Mouse (Mus musculus) intestine, postnatal 0 days (tissue): ENCODE data around the gene Zfp511. TPM values are rescaled to one million over a fixed set of nuclear protein-coding genes. Genes with fewer than 3 reads are reported as not detected.

ENCODE experiments used
- ATAC-seq: fragments of 200-750 bp; cut with Nextera tagmentation; 2 replicates; pipeline ENCODE4 v1.8.0; 2017; ENCODE audit warnings: mild to moderate bottlenecking, moderate TSS enrichment, moderate library complexity
- H3K27ac ChIP-seq: fragments of 300-500 bp; sonication (generic); 2 replicates; pipeline ENCODE4 v1.5.1; 2014; ENCODE audit warnings: mild to moderate bottlenecking, low read depth, low read length, moderate library complexity
- H3K27me3 ChIP-seq: fragments of 300-500 bp; sonication (generic); replicated peaks from 2 replicates; pipeline ENCODE4 v1.6.1; 2014; ENCODE audit warnings: low read length, mixed read lengths; ENCODE audit not compliant: control insufficient read depth, insufficient read depth
- H3K36me3 ChIP-seq: fragments of 300-500 bp; sonication (generic); 2 replicates; pipeline ENCODE4 v1.6.1; 2014; ENCODE audit warnings: mild to moderate bottlenecking, moderate library complexity; ENCODE audit not compliant: control insufficient read depth, insufficient read depth
- H3K4me1 ChIP-seq: fragments of 300-500 bp; sonication (generic); replicated peaks from 2 replicates; pipeline ENCODE4 v1.6.1; 2014; ENCODE audit warnings: antibody characterized with exemption, low read length, mixed read lengths; ENCODE audit not compliant: control insufficient read depth, insufficient read depth
- H3K4me2 ChIP-seq: fragments of 300-500 bp; sonication (generic); replicated peaks from 2 replicates; pipeline ENCODE4 v1.6.1; 2014; ENCODE audit warnings: low read depth, mild to moderate bottlenecking, moderate library complexity
- H3K4me3 ChIP-seq: fragments of 300-500 bp; sonication (generic); 2 replicates; pipeline ENCODE4 v1.5.1; 2014; ENCODE audit warnings: low read depth, low read length
- H3K9ac ChIP-seq: fragments of 300-500 bp; sonication (generic); 2 replicates; pipeline ENCODE4 v1.6.1; 2014; ENCODE audit warnings: mild to moderate bottlenecking, low read depth, low read length
- H3K9me3 ChIP-seq: fragments of 300-500 bp; sonication (generic); 2 replicates; pipeline ENCODE4 v1.6.1; 2016; ENCODE audit warnings: mixed run types; ENCODE audit not compliant: control insufficient read depth
- CTCF ChIP-seq: sonication (generic); IDR thresholded peaks from 2 replicates; pipeline ENCODE4 v1.5.1; 2016; ENCODE audit warnings: low read depth, mild to moderate bottlenecking, control low read depth, antibody characterized with exemption, moderate library complexity
- WGBS: fragments of 180-500 bp; shearing (Covaris S2); extraction: QIAGEN DNeasy Blood & Tissue Kit; methylation state at CpG from one replicate; pipeline ENCODE4 v1.1.7; 2014; 5-methylcytosine and 5-hydroxymethylcytosine counted together
- polyA plus RNA-seq: library from polyadenylated mRNA; unstranded; fragments of >200 nt; fragmentation: Nextera tagmentation; extraction: Ambion mirVana; gene quantifications from 2 replicates; pipeline ENCODE4 v1.2.1, GENCODE M21; 2015

The Zfp511 gene
- polyA plus RNA-seq, 1 experiment from 2014 or later, result 16.0 TPM

- H3K9me3 ChIP-seq, result no peaks in the 10 kb centered on the region
- peaks cover 7% of the 10 kb centered on the region; the same call in 1 of the 2 replicates for H3K4me1 ChIP-seq
- no peaks in the 10 kb centered on the region for H3K36me3 ChIP-seq
- ATAC-seq, result peak; percentile 56
- peak overlapping the region; percentile 70 for H3K4me2 ChIP-seq
- H3K9ac ChIP-seq, result peak overlapping the region; percentile 22; the same call in 1 of the 2 replicates
- no peak overlapping the region for H3K27ac ChIP-seq
- WGBS, result 5% methylated on average over 53 of the region's 53 CpGs
- peak; percentile 24; the same call in 1 of the 2 replicates for TF ChIP-seq CTCF
- peaks cover 68% of the 10 kb centered on the region for H3K27me3 ChIP-seq
- peak overlapping the region; percentile 38 for H3K4me3 ChIP-seq
Measured at GRCm38 (mm10) chr7:140057413-140058407, 21.5 kb downstream of the Zfp511 start.

- Histone ChIP-seq H3K9ac (peak overlapping the region; percentile 22; the same call in 1 of the 2 replicates), H3K36me3 (no peaks in the 10 kb centered on the region)
- 41% methylated on average over 7 of the region's 7 CpGs for WGBS
Measured at GRCm38 (mm10) chr7:140058528-140058927, 22.3 kb downstream of the Zfp511 start.

GRCm38 (mm10) chr7:140059601-140060000 lies 23.4 kb downstream of the Zfp511 start:
- Histone ChIP-seq H3K4me3 (no peak overlapping the region), H3K9me3 (no peaks in the 10 kb centered on the region), H3K4me1 (peaks cover 7% of the 10 kb centered on the region; the same call in 1 of the 2 replicates), H3K36me3 (no peaks in the 10 kb centered on the region), H3K27ac (no peak overlapping the region), H3K27me3 (peaks cover 71% of the 10 kb centered on the region), H3K9ac (no peak overlapping the region), H3K4me2 (no peak overlapping the region)
- no peak for ATAC-seq
- WGBS, result 52% methylated on average over 4 of the region's 4 CpGs
- no peak for TF ChIP-seq CTCF

More at GRCm38 (mm10) chr7:140058528-140058927, 22.3 kb downstream of the Zfp511 start:
- Histone ChIP-seq H3K4me2 (peak overlapping the region; percentile 70), H3K4me3 (peak overlapping the region; percentile 38), H3K27ac (no peak overlapping the region), H3K4me1 (peaks cover 7% of the 10 kb centered on the region; the same call in 1 of the 2 replicates), H3K9me3 (no peaks in the 10 kb centered on the region), H3K27me3 (peaks cover 62% of the 10 kb centered on the region)
- TF ChIP-seq CTCF, result no peak
- no peak for ATAC-seq

- H3K9me3 ChIP-seq, result no peaks in the 10 kb centered on the region
- peak overlapping the region; percentile 33 for H3K4me3 ChIP-seq
- 0 out of 2 replicates have a peak, but pooled peaks have one; percentile 10 for TF ChIP-seq CTCF
- peaks cover 7% of the 10 kb centered on the region; the same call in 1 of the 2 replicates for H3K4me1 ChIP-seq
- no peak overlapping the region for H3K9ac ChIP-seq
- H3K27ac ChIP-seq, result no peak overlapping the region
- H3K4me2 ChIP-seq, result peak overlapping the region; percentile 61
- H3K27me3 ChIP-seq, result peaks cover 71% of the 10 kb centered on the region
- 3% methylated on average over 47 of the region's 47 CpGs for WGBS
- no peaks in the 10 kb centered on the region for H3K36me3 ChIP-seq
- ATAC-seq, result peak; percentile 36
Measured at GRCm38 (mm10) chr7:140060936-140061831, 25.0 kb downstream of the Zfp511 start.

GRCm38 (mm10) chr7:140061832-140062130 lies 25.6 kb downstream of the Zfp511 start:
- Histone ChIP-seq H3K27me3 (peaks cover 68% of the 10 kb centered on the region), H3K9me3 (no peaks in the 10 kb centered on the region), H3K36me3 (no peaks in the 10 kb centered on the region), H3K4me3 (peak overlapping the region; percentile 33), H3K4me2 (peak overlapping the region; percentile 61), H3K27ac (no peak overlapping the region), H3K9ac (no peak overlapping the region), H3K4me1 (peaks cover 7% of the 10 kb centered on the region; the same call in 1 of the 2 replicates)
- no peak for ATAC-seq
- WGBS, result 5% methylated on average over 6 of the region's 6 CpGs
- no peak for TF ChIP-seq CTCF
